Mouse (Mus musculus) limb, embryonic 14.5 days (tissue): Measurements from ENCODE around the gene Abhd17a. TPM values are rescaled to one million over a fixed set of nuclear protein-coding genes. Genes with fewer than 3 reads are reported as not detected.
A peak's percentile ranks its signal among the peaks of the same experiment; 100 is the strongest.

ENCODE experiments used
- ATAC-seq: fragments of 200-750 bp; cut with Nextera tagmentation; 2 replicates; pipeline ENCODE4 v1.8.0; 2017; ENCODE audit warnings: low read depth, moderate number of reproducible peaks, moderate TSS enrichment; ENCODE audit not compliant: low FRiP score
- DNase-seq: peaks from one replicate; pipeline ENCODE4 v3.0.0-alpha.2; 2015; ENCODE audit warnings: low spot score
- H3K27ac ChIP-seq: fragments of 300-500 bp; sonication (generic); replicated peaks from 2 replicates; pipeline ENCODE4 v1.5.1; 2014; ENCODE audit warnings: low read depth, mild to moderate bottlenecking, low read length, moderate library complexity, mixed read lengths
- H3K27me3 ChIP-seq: fragments of 300-500 bp; sonication (generic); 2 replicates; pipeline ENCODE4 v1.6.1; 2014; ENCODE audit warnings: low read length, mixed read lengths; ENCODE audit not compliant: control insufficient read depth, insufficient read depth
- H3K36me3 ChIP-seq: fragments of 300-500 bp; sonication (generic); 2 replicates; pipeline ENCODE4 v1.6.1; 2014; ENCODE audit warnings: mild to moderate bottlenecking, low read length, moderate library complexity, mixed read lengths; ENCODE audit not compliant: control insufficient read depth, insufficient read depth
- H3K4me1 ChIP-seq: fragments of 300-500 bp; sonication (generic); 2 replicates; pipeline ENCODE4 v1.6.1; 2014; ENCODE audit warnings: antibody characterized with exemption, low read length, mixed read lengths; ENCODE audit not compliant: control insufficient read depth, insufficient read depth
- H3K4me2 ChIP-seq: fragments of 300-500 bp; sonication (generic); replicated peaks from 2 replicates; pipeline ENCODE4 v1.6.1; 2014; ENCODE audit warnings: low read depth, mild to moderate bottlenecking, low read length, moderate library complexity; ENCODE audit not compliant: severe bottlenecking
- H3K4me3 ChIP-seq: fragments of 300-500 bp; sonication (generic); replicated peaks from 2 replicates; pipeline ENCODE4 v1.5.1; 2014; ENCODE audit warnings: low read length
- H3K9ac ChIP-seq: fragments of 300-500 bp; sonication (generic); 2 replicates; pipeline ENCODE4 v1.6.1; 2014; ENCODE audit warnings: mild to moderate bottlenecking, low read depth, low read length, moderate library complexity; ENCODE audit not compliant: severe bottlenecking
- H3K9me3 ChIP-seq: fragments of 300-500 bp; sonication (generic); 2 replicates; pipeline ENCODE4 v1.6.1; 2016; ENCODE audit warnings: low read length; ENCODE audit not compliant: control insufficient read depth
- POLR2A ChIP-seq: fragments of 200-500 bp; IDR thresholded peaks from 2 replicates; pipeline ENCODE4 v1.8.0; 2012; ENCODE audit warnings: inconsistent platforms, mild to moderate bottlenecking, moderate library complexity, borderline replicate concordance; ENCODE audit not compliant: insufficient read depth, insufficient read length; ENCODE audit errors: extremely low read depth
- WGBS: fragments of 180-500 bp; shearing (Covaris S2); extraction: QIAGEN DNeasy Blood & Tissue Kit; methylation state at CpG from one replicate; pipeline ENCODE4 v1.1.7; 2014; 5-methylcytosine and 5-hydroxymethylcytosine counted together
- polyA plus RNA-seq, 2 experiments: library from polyadenylated mRNA; depleted of rRNA in 1 of 2; stranded (reverse) in 1 of 2; unstranded in 1 of 2; fragments of >200 nt; fragmentation: Nextera tagmentation in 1 of 2; extraction: Ambion mirVana in 1 of 2; gene quantifications; 2 replicates each; pipeline versions ENCODE4 v1.2.1 to v1.2.3; 2012 to 2014

The Abhd17a gene
- polyA plus RNA-seq, 2 experiments, result 116 to 129 TPM

DNA sequence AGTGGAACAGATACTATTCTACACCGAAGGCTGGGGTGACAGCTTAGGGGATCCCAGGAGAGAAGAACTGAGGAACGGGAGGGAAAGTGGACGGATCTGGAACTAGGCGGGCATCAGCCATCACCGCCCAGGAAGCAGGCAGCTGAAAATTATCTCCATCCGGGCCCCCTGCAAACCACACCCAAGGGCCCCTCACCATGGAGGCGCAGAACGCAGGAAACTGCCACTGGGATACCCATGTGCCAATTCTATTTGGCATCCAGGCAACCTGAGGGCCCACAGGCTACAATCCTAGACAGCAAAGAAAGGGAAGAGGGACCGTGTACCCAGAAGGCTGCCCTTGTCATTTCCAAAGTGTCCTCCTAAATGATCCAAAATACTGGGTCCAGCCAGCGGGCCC, 19.7 kb downstream of the Abhd17a start:
- DNase-seq, result no peak
- peaks cover 19% of the 10 kb centered on the region for H3K36me3 ChIP-seq
- no peaks in the 10 kb centered on the region for H3K27me3 ChIP-seq
- no peak for TF ChIP-seq POLR2A
- peak overlapping the region; percentile 45; the same call in 1 of the 2 replicates for H3K9ac ChIP-seq
- H3K4me1 ChIP-seq, result peaks cover 37% of the 10 kb centered on the region
- H3K4me2 ChIP-seq, result 0 out of 2 replicates have a peak overlapping the region, but pooled peaks have one; percentile 41
- no peak overlapping the region for H3K4me3 ChIP-seq
- no peaks in the 10 kb centered on the region for H3K9me3 ChIP-seq
- no peak overlapping the region for H3K27ac ChIP-seq
- 90% methylated on average over 10 of the region's 10 CpGs for WGBS
- no peak for ATAC-seq

DNA sequence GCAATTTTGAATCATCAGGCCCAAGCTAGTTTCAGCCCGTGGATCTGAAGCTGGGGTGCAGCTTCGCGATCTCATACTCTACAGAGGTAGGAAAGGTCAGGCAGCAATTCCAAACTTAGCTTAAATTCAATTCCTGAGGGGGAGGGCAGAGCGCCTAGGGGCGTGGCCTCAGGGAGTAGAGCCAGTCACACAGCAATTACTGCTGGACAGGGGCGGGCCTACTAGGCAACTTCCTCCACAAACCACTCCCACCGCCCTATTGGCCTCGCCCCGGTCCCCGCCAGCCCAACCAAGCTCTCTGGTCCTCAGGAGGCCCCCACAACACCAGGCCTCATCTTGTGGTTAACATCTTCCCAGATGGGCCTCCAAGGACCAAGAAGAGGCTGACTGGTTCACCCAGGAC, 20.5 kb downstream of the Abhd17a start:
- ATAC-seq (no peak), DNase-seq (no peak)
- Histone ChIP-seq H3K36me3 (peaks cover 22% of the 10 kb centered on the region), H3K27ac (no peak overlapping the region), H3K4me1 (peaks cover 32% of the 10 kb centered on the region), H3K4me3 (no peak overlapping the region), H3K4me2 (no peak overlapping the region), H3K9ac (no peak overlapping the region), H3K9me3 (no peaks in the 10 kb centered on the region), H3K27me3 (no peaks in the 10 kb centered on the region)
- TF ChIP-seq POLR2A, result no peak
- 31% methylated on average over 10 of the region's 10 CpGs for WGBS

DNA sequence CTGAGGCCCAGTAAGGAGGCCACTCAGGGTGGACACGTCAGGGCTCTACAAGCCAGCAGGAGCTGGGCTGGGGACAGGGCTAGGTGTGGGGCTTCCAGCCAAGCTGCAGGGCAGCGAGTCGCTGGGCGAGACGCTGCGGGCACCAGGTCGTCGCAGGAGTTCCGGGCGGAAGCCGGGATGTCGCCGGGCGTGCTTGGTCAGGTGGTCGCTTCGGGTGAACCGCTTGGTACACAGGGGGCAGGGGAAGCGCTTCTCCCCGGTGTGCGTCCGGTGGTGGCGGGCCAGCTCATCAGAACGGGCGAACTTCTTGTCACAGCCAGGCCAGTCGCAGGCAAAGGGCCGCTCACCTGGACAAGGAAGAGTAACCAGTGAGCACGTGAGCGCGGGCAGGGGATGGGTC, 21.3 kb downstream of the Abhd17a start:
- Histone ChIP-seq H3K4me2 (no peak overlapping the region), H3K9me3 (no peaks in the 10 kb centered on the region), H3K36me3 (peaks cover 22% of the 10 kb centered on the region), H3K4me3 (no peak overlapping the region), H3K27me3 (no peaks in the 10 kb centered on the region), H3K27ac (no peak overlapping the region), H3K4me1 (peaks cover 26% of the 10 kb centered on the region), H3K9ac (no peak overlapping the region)
- DNase-seq, result no peak
- no peak for TF ChIP-seq POLR2A
- 96% methylated on average over 26 of the region's 29 CpGs for WGBS
- ATAC-seq, result no peak

DNA sequence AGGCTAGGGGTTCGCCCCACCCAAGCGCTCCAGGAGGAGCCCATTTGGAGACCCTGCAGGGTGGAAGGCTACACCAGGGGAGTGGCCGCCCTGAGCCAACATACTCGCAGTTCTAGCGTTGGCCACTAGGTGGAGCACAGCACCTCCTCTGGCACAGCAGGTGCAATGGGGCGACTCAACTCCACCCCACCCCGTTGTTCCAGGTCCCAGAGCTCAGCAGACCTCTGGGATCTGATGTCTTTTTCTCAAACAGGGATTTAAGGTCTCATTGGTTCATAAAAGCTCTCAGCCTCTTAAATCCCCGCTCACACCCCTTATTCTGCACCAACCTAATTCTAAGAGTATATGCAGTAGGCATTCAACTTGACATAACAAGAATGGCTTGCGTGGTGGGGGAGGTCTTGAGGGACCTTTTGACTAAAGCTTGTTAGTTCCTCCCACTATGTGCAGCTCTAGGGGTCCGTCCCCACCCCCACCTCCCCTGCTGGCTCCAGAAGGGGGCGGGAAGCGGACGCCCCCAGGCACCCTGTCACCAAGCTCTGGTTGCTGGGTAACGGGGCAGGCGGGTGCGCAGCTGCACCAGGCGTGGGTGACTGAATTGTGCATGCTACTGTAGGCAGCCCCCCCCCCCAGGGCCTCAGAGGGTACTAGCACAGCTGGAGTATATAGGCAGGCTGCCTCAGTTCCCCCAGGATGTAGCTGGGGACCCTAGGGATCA, 23.6 kb downstream of the Abhd17a start:
- WGBS, result 28% methylated on average over 17 of the region's 17 CpGs
- peak; percentile 76 for DNase-seq
- H3K9ac ChIP-seq, result no peak overlapping the region
- H3K36me3 ChIP-seq, result peaks cover 22% of the 10 kb centered on the region
- TF ChIP-seq POLR2A, result no peak
- no peaks in the 10 kb centered on the region for H3K27me3 ChIP-seq
- H3K4me2 ChIP-seq, result no peak overlapping the region
- H3K4me3 ChIP-seq, result no peak overlapping the region
- H3K4me1 ChIP-seq, result peaks cover 21% of the 10 kb centered on the region
- H3K27ac ChIP-seq, result no peak overlapping the region
- peak; percentile 40; the same call in 1 of the 2 replicates for ATAC-seq
- H3K9me3 ChIP-seq, result no peaks in the 10 kb centered on the region

DNA sequence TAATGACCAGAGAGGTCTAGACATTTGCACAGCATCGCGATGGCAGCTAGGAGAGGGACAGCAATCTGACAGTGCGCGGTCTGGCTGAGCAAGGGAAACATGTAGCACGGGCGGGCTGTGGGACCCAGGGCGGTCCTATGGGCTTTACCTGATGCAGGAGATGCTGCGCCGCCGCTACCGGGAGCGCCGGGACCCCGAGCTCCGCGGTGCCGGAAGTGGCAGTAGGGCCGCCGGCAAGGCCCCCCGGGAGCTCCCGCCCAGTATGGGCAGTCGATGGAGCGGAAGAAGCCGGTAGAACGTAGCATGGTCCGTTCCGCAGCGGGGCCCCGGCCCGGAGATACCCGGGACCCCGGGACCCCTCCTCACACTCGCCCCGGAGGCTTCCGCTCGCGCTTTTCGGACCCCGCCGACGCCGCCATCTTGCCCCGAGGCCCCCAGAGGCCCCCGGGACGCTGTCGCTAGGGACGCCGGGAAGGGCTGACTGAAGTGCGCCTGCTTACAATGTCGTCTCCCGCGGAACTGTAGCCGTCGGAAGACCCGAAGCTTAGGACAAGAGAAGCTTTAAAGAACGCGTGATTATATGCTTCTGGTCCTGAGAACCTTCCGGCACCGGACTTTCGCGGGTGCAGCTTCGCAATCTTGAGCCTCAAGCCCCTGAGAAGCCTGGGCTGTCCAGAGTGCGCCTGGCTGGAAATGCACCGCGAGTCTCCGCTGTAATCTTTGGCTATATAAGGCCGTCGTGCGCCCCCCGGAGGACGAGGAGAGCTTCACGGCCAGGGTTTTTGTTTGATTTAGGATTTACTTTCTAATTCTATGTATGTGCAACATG, 28.8 kb downstream of the Abhd17a start, which contains the start of gene Rexo1:
TSS of gene Rexo1 (minus strand) at position 445 of the 829 bp plus-strand sequence.
- DNase-seq, result peak; percentile 96
- WGBS, result under 1% methylated on average over 63 of the region's 72 CpGs

More for the DNA sequence above, 28.8 kb downstream of the Abhd17a start, which contains the start of gene Rexo1:
- Histone ChIP-seq H3K4me2 (peak within 1 kb of the TSS; percentile 76), H3K27ac (peak within 1 kb of the TSS; percentile 94), H3K9me3 (no peaks in the 10 kb centered on the region), H3K4me3 (peak within 1 kb of the TSS; percentile 99), H3K36me3 (0 out of 2 replicates have a peak, but pooled peaks cover 11% of the 10 kb centered on the region), H3K9ac (peak within 1 kb of the TSS; percentile 95), H3K27me3 (no peaks in the 10 kb centered on the region), H3K4me1 (peaks cover 17% of the 10 kb centered on the region)
- no peak; the same call in 1 of the 2 replicates for TF ChIP-seq POLR2A
- peak; percentile 91 for ATAC-seq
